Mouse (Mus musculus) testis, postnatal 14 days (tissue): ENCODE data around the gene Vmn2r50.
"Not testable (repeated sequence)": the region's sequence is repeated elsewhere in the genome, so short reads cannot be mapped to it uniquely, and the experiment has no call there.

Source experiments
- DNase-seq: peaks from one replicate; pipeline ENCODE4 v3.0.0; 2021; ENCODE audit warnings: low spot score

Gene Vmn2r50

GRCm38 (mm10) chr7:10053196-10053595 lies at the start of gene Vmn2r50:
Vmn2r50 (minus strand) TSS chr7:10053296.
- DNase-seq: not testable (repeated sequence)

- DNase-seq: not testable (repeated sequence)
Observed at GRCm38 (mm10) chr7:9992157-9992556, 60.9 kb downstream of the Vmn2r50 start, which contains the start of gene Vmn2r49. Vmn2r49 (minus strand) TSS chr7:9992257.
